Mouse (Mus musculus): Measurements from ENCODE around the gene Cd37.

DNA sequence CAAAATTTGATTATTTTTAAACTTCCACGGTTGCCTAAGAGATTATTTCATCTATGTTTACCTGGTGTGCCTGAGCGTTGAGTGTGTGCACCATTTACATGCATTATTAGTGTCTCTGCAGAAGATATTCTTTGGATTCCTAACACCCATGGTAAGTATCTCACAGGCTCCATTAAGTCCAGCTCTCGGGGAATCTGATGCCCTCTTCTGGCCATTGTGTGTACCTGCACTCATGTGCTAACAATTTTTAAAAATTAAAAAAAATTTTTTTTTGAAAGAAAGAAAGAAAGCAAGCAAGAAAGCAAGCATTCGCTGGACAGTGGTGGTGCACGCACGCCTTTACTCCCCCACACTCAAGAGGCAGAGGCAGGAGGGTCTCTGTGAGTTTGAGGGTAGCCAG, 30.7 kb downstream of the Cd37 start:
- no peak for TF ChIP-seq CTCF (conservative IDR thresholded peaks at IDR 0.05; ENCODE audit: insufficient read depth, insufficient read length, low read depth, low read length)
- TF ChIP-seq POLR2A (IDR thresholded peaks at IDR 0.05; ENCODE audit: low read depth, low read length), result no peak
